Mouse (Mus musculus) intestine, embryonic 15.5 days (tissue): ENCODE results near the gene Gm20388. TPM values are rescaled to one million over a fixed set of nuclear protein-coding genes. Genes with fewer than 3 reads are reported as not detected.
A peak's percentile ranks its signal among the peaks of the same experiment; 100 is the strongest.

ENCODE experiments used
- ATAC-seq: fragments of 200-750 bp; cut with Nextera tagmentation; 2 replicates; pipeline ENCODE4 v1.8.0; 2017; ENCODE audit warnings: moderate TSS enrichment, moderate library complexity
- H3K27ac ChIP-seq: fragments of 300-500 bp; sonication (generic); 2 replicates; pipeline ENCODE4 v1.5.1; 2015; ENCODE audit warnings: mild to moderate bottlenecking, inconsistent platforms
- H3K27me3 ChIP-seq: fragments of 300-500 bp; sonication (generic); replicated peaks from 2 replicates; pipeline ENCODE4 v1.6.1; 2015; ENCODE audit warnings: inconsistent platforms
- H3K36me3 ChIP-seq: fragments of 300-500 bp; sonication (generic); 2 replicates; pipeline ENCODE4 v1.6.1; 2015; ENCODE audit warnings: inconsistent platforms
- H3K4me1 ChIP-seq: fragments of 300-500 bp; sonication (generic); replicated peaks from 2 replicates; pipeline ENCODE4 v1.6.1; 2015; ENCODE audit warnings: inconsistent platforms
- H3K4me2 ChIP-seq: fragments of 300-500 bp; sonication (generic); replicated peaks from 2 replicates; pipeline ENCODE4 v1.6.1; 2015; ENCODE audit warnings: mild to moderate bottlenecking, inconsistent platforms
- H3K4me3 ChIP-seq: fragments of 300-500 bp; sonication (generic); replicated peaks from 2 replicates; pipeline ENCODE4 v1.5.1; 2015; ENCODE audit warnings: inconsistent platforms
- H3K9ac ChIP-seq: fragments of 300-500 bp; sonication (generic); 2 replicates; pipeline ENCODE4 v1.6.1; 2015; ENCODE audit warnings: inconsistent platforms
- H3K9me3 ChIP-seq: fragments of 300-500 bp; sonication (generic); 2 replicates; pipeline ENCODE4 v1.6.1; 2016; ENCODE audit warnings: inconsistent platforms
- WGBS: fragments of 180-500 bp; shearing (Covaris S2); methylation state at CpG from one replicate; pipeline ENCODE4 v1.1.7; 2015; 5-methylcytosine and 5-hydroxymethylcytosine counted together
- polyA plus RNA-seq: library from polyadenylated mRNA; unstranded; fragments of >200 nt; fragmentation: Nextera tagmentation; extraction: Ambion mirVana; gene quantifications from 2 replicates; pipeline ENCODE4 v1.2.1, GENCODE M21; 2015

Gm20388 gene
- polyA plus RNA-seq, 1 experiment from 2014 or later = not detected

GRCm38 (mm10) chr8:120227891-120228591 lies 317.4 kb downstream of the Gm20388 start, which contains the start of gene Gse1:
Gse1 (plus strand) TSS chr8:120228456.
- H3K36me3 ChIP-seq = no peaks in the 10 kb centered on the region
- peak within 1 kb of the TSS; percentile 59 for H3K9ac ChIP-seq
- H3K9me3 ChIP-seq = no peaks in the 10 kb centered on the region
- H3K27ac ChIP-seq = peak within 1 kb of the TSS; percentile 44
- peak within 1 kb of the TSS; percentile 97 for H3K4me2 ChIP-seq
- H3K4me3 ChIP-seq = peak within 1 kb of the TSS; percentile 67
- 8% methylated on average over 27 of the region's 52 CpGs for WGBS
- peak; percentile 87 for ATAC-seq
- H3K4me1 ChIP-seq = peaks cover 68% of the 10 kb centered on the region
- H3K27me3 ChIP-seq = peaks cover 11% of the 10 kb centered on the region; the same call in 1 of the 2 replicates

- Histone ChIP-seq H3K36me3 (no peaks in the 10 kb centered on the region), H3K27ac (peak overlapping the region; percentile 44; the same call in 1 of the 2 replicates), H3K4me3 (peak overlapping the region; percentile 67), H3K9ac (peak overlapping the region; percentile 59), H3K4me2 (peak overlapping the region; percentile 97), H3K27me3 (peaks cover 11% of the 10 kb centered on the region; the same call in 1 of the 2 replicates), H3K4me1 (peaks cover 78% of the 10 kb centered on the region), H3K9me3 (no peaks in the 10 kb centered on the region)
- WGBS = under 1% methylated on average over 121 of the region's 125 CpGs
- ATAC-seq = peak; percentile 12
Measured at GRCm38 (mm10) chr8:120228781-120229573, 318.3 kb downstream of the Gm20388 start.

- ATAC-seq = 0 out of 2 replicates have a peak, but pooled peaks have one; percentile 4
- Histone ChIP-seq H3K36me3 (no peaks in the 10 kb centered on the region), H3K27me3 (peaks cover 11% of the 10 kb centered on the region; the same call in 1 of the 2 replicates), H3K9me3 (no peaks in the 10 kb centered on the region), H3K9ac (peak overlapping the region; percentile 59), H3K4me1 (peaks cover 83% of the 10 kb centered on the region), H3K4me3 (peak overlapping the region; percentile 67), H3K4me2 (peak overlapping the region; percentile 97), H3K27ac (no peak overlapping the region)
- WGBS = under 1% methylated on average over 20 of the region's 22 CpGs
Measured at GRCm38 (mm10) chr8:120229574-120229916, 318.9 kb downstream of the Gm20388 start.

GRCm38 (mm10) chr8:120230081-120230480 lies 319.4 kb downstream of the Gm20388 start:
- no peaks in the 10 kb centered on the region for H3K9me3 ChIP-seq
- H3K36me3 ChIP-seq = no peaks in the 10 kb centered on the region
- H3K27ac ChIP-seq = no peak overlapping the region; the same call in 1 of the 2 replicates
- no peak for ATAC-seq
- peak overlapping the region; percentile 97 for H3K4me2 ChIP-seq
- H3K4me3 ChIP-seq = peak overlapping the region; percentile 67
- peak overlapping the region; percentile 59 for H3K9ac ChIP-seq
- WGBS = 22% methylated on average over 22 of the region's 22 CpGs
- H3K27me3 ChIP-seq = peaks cover 11% of the 10 kb centered on the region; the same call in 1 of the 2 replicates
- peaks cover 84% of the 10 kb centered on the region for H3K4me1 ChIP-seq

- H3K36me3 ChIP-seq = no peaks in the 10 kb centered on the region
- peaks cover 11% of the 10 kb centered on the region; the same call in 1 of the 2 replicates for H3K27me3 ChIP-seq
- peak overlapping the region; percentile 67 for H3K4me3 ChIP-seq
- ATAC-seq = no peak
- H3K4me1 ChIP-seq = peaks cover 77% of the 10 kb centered on the region
- peak overlapping the region; percentile 59 for H3K9ac ChIP-seq
- peak overlapping the region; percentile 97 for H3K4me2 ChIP-seq
- whole genome bisulfite sequencing = 33% methylated on average over 18 of the region's 18 CpGs
- H3K27ac ChIP-seq = no peak overlapping the region
- no peaks in the 10 kb centered on the region for H3K9me3 ChIP-seq
Measured at GRCm38 (mm10) chr8:120230715-120231614, 320.3 kb downstream of the Gm20388 start.

GRCm38 (mm10) chr8:120231870-120232269 lies 321.2 kb downstream of the Gm20388 start:
- Histone ChIP-seq H3K9ac (peak overlapping the region; percentile 59; the same call in 1 of the 2 replicates), H3K9me3 (no peaks in the 10 kb centered on the region), H3K4me1 (peaks cover 71% of the 10 kb centered on the region), H3K4me3 (peak overlapping the region; percentile 67; the same call in 1 of the 2 replicates), H3K36me3 (no peaks in the 10 kb centered on the region), H3K27me3 (peaks cover 11% of the 10 kb centered on the region; the same call in 1 of the 2 replicates), H3K27ac (no peak overlapping the region), H3K4me2 (peak overlapping the region; percentile 97)
- 75% methylated on average over 3 of the region's 3 CpGs for WGBS
- no peak for ATAC-seq

GRCm38 (mm10) chr8:120232398-120232797 lies 321.8 kb downstream of the Gm20388 start:
- Histone ChIP-seq H3K9ac (peak overlapping the region; percentile 59), H3K27me3 (peaks cover 11% of the 10 kb centered on the region; the same call in 1 of the 2 replicates), H3K4me3 (peak overlapping the region; percentile 67; the same call in 1 of the 2 replicates), H3K4me1 (peaks cover 65% of the 10 kb centered on the region), H3K9me3 (no peaks in the 10 kb centered on the region), H3K27ac (0 out of 2 replicates have a peak overlapping the region, but pooled peaks have one; percentile 13), H3K36me3 (no peaks in the 10 kb centered on the region), H3K4me2 (peak overlapping the region; percentile 97)
- 43% methylated on average over 4 of the region's 4 CpGs for WGBS
- ATAC-seq = no peak

- H3K36me3 ChIP-seq = no peaks in the 10 kb centered on the region
- H3K4me3 ChIP-seq = peak overlapping the region; percentile 67
- WGBS = 26% methylated on average over 13 of the region's 13 CpGs
- peak overlapping the region; percentile 37 for H3K9ac ChIP-seq
- no peaks in the 10 kb centered on the region for H3K9me3 ChIP-seq
- H3K27ac ChIP-seq = no peak overlapping the region
- peaks cover 11% of the 10 kb centered on the region; the same call in 1 of the 2 replicates for H3K27me3 ChIP-seq
- H3K4me2 ChIP-seq = peak overlapping the region; percentile 97
- H3K4me1 ChIP-seq = peaks cover 60% of the 10 kb centered on the region
- no peak for ATAC-seq
Measured at GRCm38 (mm10) chr8:120232913-120233312, 322.3 kb downstream of the Gm20388 start.

- no peaks in the 10 kb centered on the region for H3K9me3 ChIP-seq
- H3K4me1 ChIP-seq = peaks cover 56% of the 10 kb centered on the region
- no peak overlapping the region for H3K27ac ChIP-seq
- H3K4me3 ChIP-seq = no peak overlapping the region
- H3K36me3 ChIP-seq = no peaks in the 10 kb centered on the region
- no peak for ATAC-seq
- WGBS = 59% methylated on average over 12 of the region's 12 CpGs
- peaks cover 4% of the 10 kb centered on the region; the same call in 1 of the 2 replicates for H3K27me3 ChIP-seq
- H3K9ac ChIP-seq = no peak overlapping the region
- peak overlapping the region; percentile 18; the same call in 1 of the 2 replicates for H3K4me2 ChIP-seq
Measured at GRCm38 (mm10) chr8:120234457-120234856, 323.8 kb downstream of the Gm20388 start.

GRCm38 (mm10) chr8:120234866-120235265 lies 324.2 kb downstream of the Gm20388 start:
- peak overlapping the region; percentile 18; the same call in 1 of the 2 replicates for H3K4me2 ChIP-seq
- H3K27ac ChIP-seq = no peak overlapping the region
- H3K4me3 ChIP-seq = no peak overlapping the region
- no peak overlapping the region for H3K9ac ChIP-seq
- 53% methylated on average over 8 of the region's 8 CpGs for WGBS
- H3K9me3 ChIP-seq = no peaks in the 10 kb centered on the region
- no peaks in the 10 kb centered on the region for H3K36me3 ChIP-seq
- H3K4me1 ChIP-seq = peaks cover 51% of the 10 kb centered on the region
- no peaks in the 10 kb centered on the region; the same call in 1 of the 2 replicates for H3K27me3 ChIP-seq
- ATAC-seq = no peak

- no peak for ATAC-seq
- Histone ChIP-seq H3K9ac (no peak overlapping the region), H3K27ac (no peak overlapping the region), H3K36me3 (no peaks in the 10 kb centered on the region), H3K9me3 (no peaks in the 10 kb centered on the region), H3K4me2 (no peak overlapping the region), H3K4me1 (no peaks in the 10 kb centered on the region), H3K4me3 (no peak overlapping the region), H3K27me3 (no peaks in the 10 kb centered on the region)
- WGBS = 68% methylated on average over 4 of the region's 4 CpGs
Measured at GRCm38 (mm10) chr8:120243222-120243621, 332.6 kb downstream of the Gm20388 start.
